Mouse (Mus musculus): ENCODE measurements around the gene Narfl.

- TF ChIP-seq TCF12 (IDR thresholded peaks at IDR 0.05; ENCODE audit: insufficient read depth, poor library complexity, severe bottlenecking), result no peak
- TF ChIP-seq POLR2A (IDR thresholded peaks at IDR 0.05; ENCODE audit: insufficient read length, low read depth), result no peak
- TF ChIP-seq SRF (IDR thresholded peaks at IDR 0.05; ENCODE audit: control insufficient read depth, insufficient read length, low read depth), result no peak
Measured at GRCm38 (mm10) chr17:25751446-25751845, 22.1 kb upstream of the Narfl start.

Data from myocyte (in vitro differentiated cells).